Mouse (Mus musculus) lung, postnatal 25 days (tissue): ENCODE measurements around the gene Ccdc117.
A peak's percentile ranks its signal among the peaks of the same experiment; 100 is the strongest.
"Not testable (repeated sequence)": the region's sequence is repeated elsewhere in the genome, so short reads cannot be mapped to it uniquely, and the experiment has no call there.

ENCODE experiments used
- DNase-seq: peaks from one replicate; pipeline ENCODE4 v3.0.0; 2022; ENCODE audit warnings: low spot score

Gene Ccdc117

DNA sequence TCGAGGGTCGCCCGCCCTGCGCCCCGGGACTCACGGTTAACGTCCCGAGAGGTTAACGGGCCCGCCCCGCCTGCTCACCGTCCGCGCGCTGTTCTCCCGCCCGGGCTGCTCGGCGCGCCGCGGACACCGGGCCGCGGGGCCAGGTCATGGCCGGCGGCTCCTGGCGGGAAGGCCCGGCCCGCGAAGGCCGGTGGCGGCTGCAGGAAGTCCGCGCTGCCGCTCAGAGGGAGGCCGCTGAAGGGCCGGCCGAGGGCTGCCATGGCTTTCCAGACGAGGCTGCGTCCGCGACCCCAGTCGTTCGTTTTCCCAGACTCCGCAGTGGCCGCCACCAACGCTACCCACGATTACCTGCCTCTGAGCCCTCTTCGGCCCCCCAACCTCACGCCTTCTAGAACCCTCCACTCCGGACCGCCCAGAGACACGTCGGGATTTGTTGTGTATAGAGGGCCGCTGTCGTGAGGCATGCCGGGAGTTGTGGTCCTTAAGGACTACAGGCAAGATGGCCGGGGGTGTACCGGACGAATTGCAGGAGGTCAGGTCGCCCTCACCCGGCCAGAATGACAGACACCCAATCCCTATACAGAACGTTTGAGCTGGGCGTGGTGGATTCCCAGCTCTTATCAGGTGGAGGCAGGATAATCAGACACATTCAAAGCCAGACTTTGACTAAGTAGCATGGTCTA, at the start of gene Ccdc117:
TSS of gene Ccdc117 (minus strand) at position 389 of the 683 bp plus-strand sequence.
- DNase-seq = peak; percentile 97

DNA sequence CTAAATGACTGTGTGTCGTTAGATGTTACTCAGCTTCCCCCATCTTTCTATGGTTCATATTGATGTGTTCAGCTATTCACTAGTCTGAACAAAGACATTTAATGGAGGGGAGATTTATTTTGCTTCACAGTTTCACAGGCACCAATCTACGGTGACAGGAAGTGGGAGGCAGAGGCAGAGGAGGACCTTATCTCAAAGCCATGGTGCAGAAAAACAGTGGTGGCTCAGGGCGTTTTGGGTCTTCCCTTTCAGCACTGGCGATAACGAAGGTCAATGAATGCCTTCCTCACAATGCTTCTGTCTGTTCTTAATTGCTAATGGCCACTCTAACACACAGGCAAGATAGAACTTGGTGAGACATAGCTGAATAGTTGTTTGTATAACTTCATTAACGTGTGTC, 33.1 kb upstream of the Ccdc117 start:
- DNase-seq = no peak

DNA sequence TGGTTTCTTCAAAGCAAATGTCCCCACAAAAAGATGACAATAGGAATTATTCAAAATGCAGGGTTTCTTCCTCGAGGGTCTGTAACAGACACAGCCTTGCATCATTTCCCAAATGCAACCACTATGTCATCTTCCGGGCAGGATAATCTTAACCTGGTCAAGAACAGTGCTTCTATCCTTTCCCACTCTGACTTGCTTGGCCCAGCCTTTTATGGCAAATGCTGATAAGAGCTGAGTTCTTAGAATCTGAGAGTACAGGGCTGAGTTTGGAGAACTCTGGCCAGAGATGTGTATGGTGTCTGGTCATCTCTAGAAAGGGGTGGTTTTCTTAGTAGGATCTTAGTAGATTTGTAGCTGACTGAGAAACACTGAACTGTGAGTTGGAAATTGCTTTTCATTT, 31.8 kb upstream of the Ccdc117 start:
- no peak for DNase-seq

DNA sequence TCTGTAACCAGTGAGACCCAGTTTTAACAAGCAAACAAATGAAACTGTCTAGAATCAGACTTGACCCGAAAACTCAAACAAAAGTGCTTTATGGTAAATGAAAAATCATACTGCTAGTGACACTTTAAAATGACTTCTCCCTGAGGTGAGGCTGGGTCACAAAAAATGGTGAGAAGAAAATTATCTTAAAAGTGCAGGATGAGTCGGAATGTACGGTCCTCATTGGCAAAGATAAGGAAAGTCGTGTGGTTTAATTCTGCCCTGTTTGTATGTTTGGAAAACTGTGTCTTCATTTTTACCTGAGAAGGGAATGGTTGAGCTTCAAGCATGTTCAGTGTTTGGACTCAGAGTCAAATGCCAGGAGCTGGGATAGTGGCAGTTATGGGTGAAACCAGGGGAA, 29.9 kb upstream of the Ccdc117 start:
- DNase-seq = no peak

GRCm38 (mm10) chr11:5569474-5569873, 27.5 kb upstream of the Ccdc117 start, which contains the start of gene Ankrd36:
Gene Ankrd36, plus strand, starts transcription at chr11:5569684.
- DNase-seq = no peak

DNA sequence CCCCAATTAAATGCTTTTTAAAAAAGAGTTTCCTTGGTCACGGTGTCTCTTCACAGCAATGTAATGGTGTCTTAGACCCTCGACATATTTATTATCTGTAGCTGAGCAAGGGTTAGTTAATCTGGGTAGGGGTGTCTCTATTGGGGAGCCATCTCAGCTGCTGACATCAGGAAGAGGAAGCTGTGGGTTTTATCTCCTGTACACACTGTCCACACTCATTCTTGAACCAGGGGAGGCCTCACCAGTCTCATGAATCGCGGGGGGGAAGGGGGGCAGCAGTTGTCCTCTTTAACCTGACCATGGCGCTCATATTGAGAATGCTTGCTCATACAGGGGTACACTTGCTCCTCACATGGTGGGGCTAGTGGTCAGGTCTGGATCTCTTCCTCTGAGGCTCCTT, 26.1 kb upstream of the Ccdc117 start:
- no peak for DNase-seq

- no peak for DNase-seq
These were observed 25.7 kb upstream of the Ccdc117 start for GRCm38 (mm10) chr11:5567654-5568053.

DNA sequence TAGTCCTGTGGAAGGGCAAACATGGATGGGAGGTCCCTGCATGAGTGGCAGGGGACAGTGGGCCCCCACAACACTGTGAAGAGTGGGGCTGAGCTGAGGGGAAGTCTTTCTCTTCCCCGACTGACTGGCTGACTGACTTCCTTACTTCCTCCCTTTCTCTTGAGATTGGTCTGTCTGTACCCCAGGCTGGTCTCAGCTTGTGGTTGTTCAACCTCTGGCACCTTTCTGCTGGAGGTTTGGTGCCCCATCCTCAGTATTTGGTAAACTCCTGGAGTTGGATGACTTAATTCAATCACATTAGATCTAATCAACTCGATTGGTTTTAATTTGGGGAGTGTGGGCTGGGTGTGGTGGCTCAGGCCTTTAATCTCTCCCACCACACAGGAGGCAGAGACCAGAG, 24.5 kb upstream of the Ccdc117 start:
- DNase-seq = no peak

- DNase-seq = no peak
These were observed 23.6 kb upstream of the Ccdc117 start for GRCm38 (mm10) chr11:5565596-5565995.

DNA sequence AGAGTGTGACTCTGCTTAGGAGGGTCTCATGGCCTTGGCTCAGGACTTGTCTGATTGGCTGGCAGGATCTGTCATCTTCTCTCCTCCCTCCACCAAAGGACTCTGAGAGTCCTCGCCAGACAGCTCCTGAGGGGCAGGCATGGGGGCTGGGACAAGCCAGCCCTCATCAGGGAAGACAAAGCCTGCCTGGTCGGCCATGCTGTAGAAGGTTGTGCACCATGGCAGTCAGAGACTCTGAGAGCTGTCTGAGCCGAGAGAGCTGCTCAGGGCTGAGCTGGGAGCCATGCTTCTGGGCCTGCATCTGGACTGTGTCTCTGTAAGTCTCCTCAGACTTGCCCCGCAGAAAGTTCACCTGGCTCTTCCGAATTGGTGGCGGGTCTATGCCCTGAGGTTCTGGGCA, 21.9 kb upstream of the Ccdc117 start:
- DNase-seq = no peak

GRCm38 (mm10) chr11:5562625-5563268, 20.8 kb upstream of the Ccdc117 start:
- DNase-seq = no peak

GRCm38 (mm10) chr11:5560273-5560672, 18.3 kb upstream of the Ccdc117 start:
- no peak for DNase-seq

DNA sequence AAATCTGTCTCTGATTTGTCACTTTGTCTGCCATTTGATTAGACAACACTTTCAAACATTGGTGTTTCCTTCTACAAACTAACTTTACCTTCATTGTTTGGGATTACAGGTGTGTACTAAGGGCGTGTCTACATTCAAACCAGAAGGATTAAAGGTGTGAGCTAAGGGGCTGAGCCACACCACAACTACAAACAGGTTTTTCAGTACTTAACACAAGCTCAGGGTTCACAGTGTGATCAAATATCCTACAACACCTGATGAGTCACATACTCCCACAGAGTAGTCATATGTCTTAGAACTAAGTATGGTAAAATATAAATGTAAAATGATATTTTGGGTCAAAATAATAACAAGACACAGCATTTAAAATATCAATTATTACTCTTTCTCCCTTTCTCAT, 9.9 kb upstream of the Ccdc117 start:
- DNase-seq = no peak

- no peak for DNase-seq
These were observed 9.4 kb upstream of the Ccdc117 start for GRCm38 (mm10) chr11:5551430-5551829.

DNA sequence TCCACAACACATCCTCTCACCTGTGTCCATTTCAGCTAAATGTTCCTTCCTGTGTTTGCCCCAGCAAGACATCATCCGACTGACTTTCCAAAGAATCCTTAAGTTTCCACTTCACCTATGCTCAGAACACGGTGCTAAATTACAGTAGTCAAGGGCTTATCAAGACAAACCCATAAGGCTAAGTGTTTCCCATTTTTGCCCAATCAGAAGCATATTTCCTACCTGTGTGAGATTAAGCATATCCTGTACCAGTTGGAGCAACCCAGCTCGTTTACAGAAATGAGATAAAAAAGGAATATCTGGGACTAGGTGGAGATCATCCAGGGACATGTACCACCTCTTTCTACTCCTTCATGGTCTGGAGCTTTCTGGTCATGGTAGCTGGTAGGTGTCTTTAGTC, 4.7 kb upstream of the Ccdc117 start:
- DNase-seq = no peak

- DNase-seq = no peak
These were observed 3.5 kb upstream of the Ccdc117 start for GRCm38 (mm10) chr11:5545457-5545856.

DNA sequence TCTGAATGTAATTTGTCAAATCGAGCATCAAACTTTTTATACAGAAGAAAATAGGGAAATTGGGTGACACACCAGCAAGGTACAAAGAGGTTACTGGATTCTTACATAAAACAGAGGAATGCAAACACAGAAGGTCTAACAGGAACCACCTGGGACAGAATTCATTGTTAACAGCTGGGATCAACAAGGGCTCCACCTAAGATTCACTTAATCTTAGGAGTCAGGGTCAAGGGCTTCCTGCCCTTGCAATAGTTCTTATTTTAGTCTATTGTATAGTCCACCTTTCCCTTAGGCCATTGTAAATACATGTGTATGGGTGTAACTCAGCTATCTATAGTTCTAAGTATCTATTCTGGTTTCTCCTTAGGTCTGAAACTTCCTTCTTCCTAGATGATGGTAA, 2.7 kb upstream of the Ccdc117 start:
- DNase-seq = not testable (repeated sequence)

DNA sequence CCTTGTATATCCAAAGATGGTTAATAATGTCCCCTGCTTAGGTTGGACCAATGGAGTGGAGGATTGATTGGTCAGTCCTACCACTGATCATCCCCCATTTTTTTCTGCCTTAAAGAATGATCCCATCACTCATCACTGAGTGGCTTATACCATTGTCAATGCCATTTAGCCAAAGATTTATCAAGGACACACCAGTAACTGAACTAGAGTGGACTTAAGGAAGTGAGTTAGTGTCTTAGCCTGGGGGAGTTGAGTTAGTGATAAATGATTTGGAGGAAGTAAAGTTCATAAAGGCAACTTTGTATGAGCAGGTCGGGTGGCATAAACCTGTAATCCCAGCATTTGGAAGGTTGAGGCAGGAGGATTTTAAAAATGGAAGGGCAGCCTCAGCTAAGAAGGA, 1.3 kb upstream of the Ccdc117 start:
- DNase-seq = no peak

DNA sequence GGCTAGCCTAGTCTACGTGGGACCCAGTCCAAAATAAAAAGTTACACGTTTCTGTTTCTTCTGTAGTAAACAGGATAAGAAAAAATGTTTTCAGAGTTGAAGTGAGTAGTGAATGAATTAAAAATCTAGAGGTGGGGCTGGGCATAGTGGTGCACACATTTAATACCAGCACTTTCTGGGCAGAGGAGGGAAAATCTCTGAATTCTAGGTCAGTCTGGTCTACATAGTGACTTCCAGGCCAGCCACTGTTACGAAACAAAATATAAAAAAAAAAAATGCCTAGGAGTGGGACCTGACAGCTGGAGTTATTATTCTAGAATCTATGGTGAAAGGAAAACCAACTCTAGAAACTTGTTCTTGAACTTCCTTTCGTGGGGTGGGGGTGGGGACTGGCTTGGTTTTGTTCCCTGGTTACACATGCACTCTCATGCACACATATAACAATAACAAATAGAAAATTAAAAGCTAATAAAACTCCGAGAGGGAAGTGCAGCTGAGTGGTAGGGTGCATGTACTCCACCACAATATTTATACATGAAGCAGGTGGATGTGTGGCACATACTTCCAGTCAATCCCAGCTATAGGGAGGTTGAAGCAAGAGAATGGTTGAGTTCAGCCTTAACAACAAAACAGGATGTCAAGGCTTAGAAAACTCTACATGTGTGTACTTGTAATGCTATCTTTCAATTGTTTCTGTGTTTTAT, 647 bp upstream of the Ccdc117 start:
- DNase-seq = no peak

GRCm38 (mm10) chr11:5541230-5541798, 673 bp downstream of the Ccdc117 start:
- no peak for DNase-seq

DNA sequence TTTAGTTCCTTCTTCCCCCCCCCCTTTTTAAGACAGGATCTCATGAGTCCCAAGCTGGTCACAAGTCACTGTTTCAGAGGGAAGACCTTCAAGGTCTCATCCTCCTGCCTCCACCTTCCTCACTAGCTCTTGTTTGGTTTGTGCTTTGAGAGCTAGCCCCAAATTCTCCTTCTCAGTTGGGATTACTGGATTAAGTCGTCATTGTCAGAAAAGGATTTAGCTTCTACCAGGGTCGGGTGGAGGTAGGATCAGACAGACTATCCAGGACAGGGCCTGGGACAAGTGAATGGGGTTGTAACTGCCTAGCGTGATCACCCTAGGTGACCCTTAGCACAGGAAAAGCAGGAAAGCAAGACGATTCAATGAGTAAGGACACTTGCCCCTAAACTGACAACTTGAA, 1.7 kb downstream of the Ccdc117 start:
- DNase-seq = no peak

DNA sequence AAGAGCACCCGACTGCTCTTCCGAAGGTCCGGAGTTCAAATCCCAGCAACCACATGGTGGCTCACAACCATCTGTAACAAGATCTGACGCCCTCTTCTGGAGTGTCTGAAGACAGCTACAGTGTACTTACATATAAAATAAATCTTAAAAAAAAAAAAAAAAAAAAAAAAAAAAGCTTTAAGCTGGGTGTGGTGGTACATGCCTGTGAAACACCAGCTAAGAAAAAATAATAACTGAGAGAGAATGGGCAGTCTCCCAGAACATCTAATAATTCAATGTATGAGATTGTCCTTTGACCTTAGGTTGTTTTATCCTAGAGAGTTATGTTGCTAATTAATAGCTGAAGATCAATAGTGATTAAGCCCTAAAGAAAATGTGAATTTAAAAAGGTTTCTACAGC, 4.5 kb downstream of the Ccdc117 start:
- not testable (repeated sequence) for DNase-seq

DNA sequence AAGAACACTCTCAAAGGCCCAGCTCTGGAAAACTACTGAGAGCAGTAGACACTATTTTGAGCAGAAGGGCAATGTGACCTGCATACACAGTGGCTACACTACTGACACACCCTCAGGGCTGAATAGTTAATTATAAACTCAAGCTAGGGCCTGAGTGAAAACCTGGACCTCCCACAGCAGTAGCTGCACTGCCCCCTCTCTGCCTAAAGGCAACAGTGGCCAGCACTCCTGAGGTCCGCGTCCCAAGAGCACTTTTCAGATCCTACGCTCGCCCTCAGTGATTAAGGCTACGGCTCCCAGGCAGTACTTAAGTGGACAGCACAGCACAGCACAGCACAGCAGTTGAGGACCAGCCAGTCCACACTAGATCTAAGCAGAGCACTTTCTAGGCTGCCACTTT, 8.9 kb downstream of the Ccdc117 start:
- peak; percentile 30 for DNase-seq
